Mouse (Mus musculus): ENCODE results near the gene Tnrc18.
A peak's percentile ranks its signal among the peaks of the same experiment; 100 is the strongest.

Gene Tnrc18

DNA sequence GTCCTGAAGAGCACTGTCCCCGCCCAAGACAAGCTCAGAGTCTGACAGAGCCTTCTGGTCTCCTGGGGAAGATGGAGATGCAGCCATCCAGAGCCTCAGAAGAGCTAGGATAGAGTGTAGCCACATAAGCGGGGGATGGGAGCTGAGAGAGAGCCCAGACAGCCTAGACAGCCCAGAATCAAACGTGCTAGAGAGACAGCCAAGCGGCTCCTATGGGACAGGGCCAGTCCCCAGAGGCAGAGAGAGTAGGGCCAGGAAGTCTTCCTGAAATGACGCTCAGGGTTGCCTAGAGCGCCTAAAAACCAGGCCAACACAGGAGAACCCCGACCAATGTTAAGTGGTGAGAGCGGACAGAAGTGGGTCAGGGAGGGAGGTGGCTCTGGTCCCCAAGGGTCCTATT is 39.3 kb downstream of the Tnrc18 start:
- DNase-seq (ENCODE audit: low read depth, low spot score) = no peak

GRCm38 (mm10) chr5:142776080-142776479 is 41.4 kb downstream of the Tnrc18 start:
- no peak for DNase-seq (ENCODE audit: low read depth, low spot score)

DNA sequence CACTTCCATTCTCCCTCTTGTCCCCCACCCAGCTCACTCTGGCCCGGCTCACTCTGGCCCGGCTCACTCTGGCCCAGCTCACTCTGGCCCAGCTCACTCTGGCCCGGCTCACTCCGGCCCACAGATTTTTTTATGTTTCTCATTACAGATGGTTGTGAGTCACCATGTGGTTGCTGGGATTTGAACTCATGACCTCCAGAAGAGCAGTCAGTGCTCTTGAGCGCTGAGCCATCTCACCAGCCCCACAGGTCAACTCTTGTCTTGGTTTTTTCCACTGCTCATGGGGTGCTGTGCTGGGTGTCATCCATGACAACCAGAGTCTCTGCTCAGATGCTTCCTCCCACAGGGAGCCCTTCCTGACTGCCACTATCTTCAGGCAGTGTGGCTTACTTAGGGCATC is 42.7 kb downstream of the Tnrc18 start:
- no peak for DNase-seq (ENCODE audit: low read depth, low spot score)

GRCm38 (mm10) chr5:142771964-142772363 is 45.5 kb downstream of the Tnrc18 start:
- DNase-seq (ENCODE audit: low read depth, low spot score) = no peak

DNA sequence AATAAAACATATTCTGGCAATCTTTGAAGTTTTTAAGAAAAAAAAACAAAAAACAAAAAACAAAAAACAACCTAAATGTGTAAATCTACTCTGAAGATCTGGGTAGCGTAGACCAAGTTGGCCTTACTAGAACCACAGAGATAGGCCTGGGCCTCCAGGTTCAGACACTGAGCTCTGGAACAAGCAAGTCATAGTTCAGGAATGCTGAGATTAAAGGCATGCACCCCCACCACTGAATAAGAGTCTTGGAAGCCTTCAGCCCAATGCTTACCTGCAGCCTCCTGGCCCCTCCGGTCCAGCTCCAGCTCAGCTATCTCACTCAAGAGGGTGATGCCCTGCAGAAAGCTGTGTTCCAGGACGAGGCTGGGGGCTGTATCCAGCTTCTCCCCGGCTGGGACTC is 46.4 kb downstream of the Tnrc18 start:
- DNase-seq (ENCODE audit: low read depth, low spot score) = no peak

GRCm38 (mm10) chr5:142769641-142770040 is 47.8 kb downstream of the Tnrc18 start:
- no peak for DNase-seq (ENCODE audit: low read depth, low spot score)

DNA sequence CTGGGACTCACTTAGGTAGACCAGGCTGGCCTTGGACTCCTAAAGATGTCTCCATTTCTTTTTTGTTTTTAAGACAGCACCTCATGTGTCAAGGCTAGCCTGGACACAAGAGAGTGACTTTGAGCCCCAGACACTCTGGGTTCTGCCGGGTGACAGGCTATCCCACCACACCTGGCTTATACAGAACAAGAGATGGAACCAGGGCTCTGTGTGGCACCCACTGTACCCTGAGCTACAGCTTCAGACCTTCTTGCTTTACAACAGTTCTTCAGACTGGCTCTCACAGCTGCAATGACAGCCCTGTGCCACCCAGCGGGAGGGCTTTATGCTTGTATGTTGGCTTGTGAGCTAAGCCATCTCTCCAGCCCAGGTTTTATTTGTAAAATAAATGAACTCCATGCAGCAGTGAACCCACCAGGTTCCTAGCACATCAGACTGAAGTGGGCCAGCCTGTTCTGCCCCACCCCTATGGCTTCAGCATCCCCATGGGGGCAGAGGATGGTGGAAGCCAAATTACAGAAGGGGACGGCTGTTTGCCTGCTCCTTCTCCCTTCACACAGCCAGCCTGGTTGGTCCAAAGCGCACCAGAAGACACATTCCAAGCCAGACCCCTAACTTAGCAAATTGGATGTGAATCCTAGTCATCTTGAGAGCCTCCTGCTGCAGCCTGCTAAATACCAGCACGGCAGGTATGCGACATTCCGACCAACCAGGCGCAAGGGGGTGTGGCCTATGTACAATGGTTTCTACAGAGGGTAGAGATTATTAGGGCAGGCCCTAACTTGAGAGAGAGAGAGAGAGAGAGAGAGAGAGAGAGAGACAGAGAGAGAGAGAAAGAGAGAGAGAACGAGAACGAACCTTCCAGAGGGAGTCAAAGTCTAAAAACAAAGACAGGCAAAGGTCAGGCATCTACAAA is 48.9 kb downstream of the Tnrc18 start:
- DNase-seq (ENCODE audit: low read depth, low spot score) = no peak

GRCm38 (mm10) chr5:142767937-142768336 is 49.5 kb downstream of the Tnrc18 start:
- peak; percentile 72 for DNase-seq (ENCODE audit: low read depth, low spot score)

GRCm38 (mm10) chr5:142766708-142767107 is 50.8 kb downstream of the Tnrc18 start:
- DNase-seq (ENCODE audit: low read depth, low spot score) = no peak

DNA sequence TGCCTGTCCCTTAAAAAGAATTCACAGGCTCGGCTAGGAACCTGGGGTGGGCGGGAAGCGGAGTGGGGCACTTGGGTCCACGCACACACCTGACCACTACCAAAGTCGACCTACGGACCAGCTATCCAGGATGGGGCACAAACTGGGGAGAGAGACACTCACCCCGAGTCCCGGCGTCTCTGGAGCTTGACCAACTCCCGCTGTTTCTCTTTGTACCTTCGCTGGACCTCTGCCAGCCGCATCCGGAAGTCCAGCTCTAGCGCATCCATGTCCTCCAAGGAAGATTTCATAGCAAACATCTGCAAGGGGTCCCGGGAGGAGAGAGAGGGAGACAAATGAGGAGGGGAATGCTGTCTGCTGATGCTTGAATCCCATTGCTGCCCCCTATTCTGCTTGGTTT is 52.6 kb downstream of the Tnrc18 start:
- no peak for DNase-seq (ENCODE audit: low read depth, low spot score)

- DNase-seq (ENCODE audit: low read depth, low spot score) = no peak
Observed at GRCm38 (mm10) chr5:142764306-142764705, 53.2 kb downstream of the Tnrc18 start.

DNA sequence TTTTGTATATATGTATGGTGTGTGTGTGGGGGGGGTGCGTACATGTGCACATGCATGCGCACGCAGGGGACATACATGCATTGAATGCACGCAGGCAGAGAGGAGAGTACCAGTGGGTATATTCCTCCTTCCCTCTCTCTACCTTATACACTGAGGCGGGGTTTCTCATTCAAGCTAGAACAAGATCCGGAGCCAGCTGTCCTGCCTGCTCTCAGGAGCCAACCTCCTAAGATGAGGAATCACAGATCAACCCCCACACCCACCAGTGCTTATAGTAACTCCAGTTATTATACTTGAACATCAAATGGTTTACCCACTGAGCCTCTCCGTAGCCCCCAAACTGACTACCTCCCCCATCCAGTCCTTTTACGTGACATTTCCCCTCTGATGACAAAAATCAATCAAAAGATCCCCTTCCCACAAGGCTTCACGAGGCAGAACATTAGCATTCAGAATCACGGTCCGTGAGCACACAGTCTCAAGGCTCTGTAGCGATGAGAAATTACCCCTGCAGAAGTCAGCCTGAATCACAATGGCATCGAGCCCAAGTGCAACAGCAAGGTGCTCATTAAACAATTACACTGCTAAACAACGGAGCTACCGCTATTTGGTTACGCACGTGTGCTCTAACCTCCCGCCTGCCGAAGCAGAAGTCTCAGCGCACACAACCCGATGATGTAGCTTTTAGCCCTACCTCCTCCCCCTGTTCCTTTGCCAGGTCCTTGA is 55.2 kb downstream of the Tnrc18 start:
- no peak for DNase-seq (ENCODE audit: low read depth, low spot score)

- DNase-seq (ENCODE audit: low read depth, low spot score) = peak; percentile 89
Observed at GRCm38 (mm10) chr5:142761326-142761983, 56.0 kb downstream of the Tnrc18 start.

DNA sequence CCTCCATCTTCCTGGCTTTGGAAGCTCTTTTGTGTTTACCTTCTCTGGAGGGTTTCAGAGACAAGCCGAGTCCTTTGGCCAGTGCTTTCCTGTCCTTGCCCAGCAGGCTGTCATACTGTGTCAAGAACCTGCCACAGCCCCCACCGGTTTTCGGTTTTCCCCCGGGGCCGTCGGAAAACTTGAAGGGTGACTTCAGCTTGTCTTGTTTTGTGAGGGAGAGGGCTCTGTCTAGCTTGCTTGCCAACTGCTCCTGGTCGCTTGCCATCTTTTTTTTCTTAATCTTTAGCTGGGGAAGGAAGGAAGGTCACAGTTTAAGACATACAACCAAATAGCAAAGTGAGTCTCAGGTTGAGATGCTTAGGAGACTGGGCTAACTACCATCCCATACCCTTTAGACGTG is 57.7 kb downstream of the Tnrc18 start:
- DNase-seq (ENCODE audit: low read depth, low spot score) = no peak

DNA sequence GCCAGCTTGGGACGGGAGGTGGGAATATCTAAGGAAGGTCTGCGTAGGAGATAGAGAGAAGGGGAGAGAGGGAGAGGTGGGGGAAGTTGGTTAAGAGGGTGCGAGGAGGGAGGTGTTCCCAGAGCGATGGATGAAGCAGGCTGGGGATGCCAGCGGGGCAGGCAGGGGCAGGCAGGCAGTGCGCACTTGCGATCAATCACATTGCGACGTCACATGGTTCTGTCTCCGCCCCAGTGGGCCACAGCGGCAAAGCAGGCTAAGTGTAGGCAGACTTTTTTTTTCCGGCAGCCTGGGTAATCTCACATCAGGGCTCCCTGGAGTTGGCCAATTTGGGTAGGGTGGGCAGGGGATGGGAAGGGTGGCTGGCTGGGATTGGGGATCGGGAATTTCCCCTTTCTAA is 65.2 kb downstream of the Tnrc18 start:
- no peak for DNase-seq (ENCODE audit: low read depth, low spot score)

- DNase-seq (ENCODE audit: low read depth, low spot score) = no peak
Observed at GRCm38 (mm10) chr5:142750173-142750572, 67.3 kb downstream of the Tnrc18 start.

GRCm38 (mm10) chr5:142747026-142747629 is 70.3 kb downstream of the Tnrc18 start:
- DNase-seq (ENCODE audit: low read depth, low spot score) = no peak

DNA sequence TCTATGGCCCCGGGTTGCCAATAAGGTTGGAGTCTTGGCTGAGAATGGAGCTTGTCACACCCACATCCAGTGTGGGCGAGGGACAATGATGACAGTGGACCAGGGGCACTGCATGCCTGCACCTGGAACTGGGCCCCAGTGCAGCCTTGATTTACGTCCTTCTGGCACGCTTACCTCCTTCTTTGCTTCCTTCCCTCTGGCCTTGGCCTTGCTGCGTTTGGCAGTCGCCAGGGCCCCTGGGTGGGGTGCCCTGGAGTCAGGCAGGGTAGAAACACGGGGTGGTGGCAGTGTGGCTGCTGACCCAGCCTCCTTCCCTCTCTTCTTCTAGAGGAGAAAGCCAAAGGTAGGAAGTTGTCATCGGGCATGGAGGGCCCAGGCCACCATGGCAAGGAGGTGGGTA is 77.5 kb downstream of the Tnrc18 start:
- no peak for DNase-seq (ENCODE audit: low read depth, low spot score)

DNA sequence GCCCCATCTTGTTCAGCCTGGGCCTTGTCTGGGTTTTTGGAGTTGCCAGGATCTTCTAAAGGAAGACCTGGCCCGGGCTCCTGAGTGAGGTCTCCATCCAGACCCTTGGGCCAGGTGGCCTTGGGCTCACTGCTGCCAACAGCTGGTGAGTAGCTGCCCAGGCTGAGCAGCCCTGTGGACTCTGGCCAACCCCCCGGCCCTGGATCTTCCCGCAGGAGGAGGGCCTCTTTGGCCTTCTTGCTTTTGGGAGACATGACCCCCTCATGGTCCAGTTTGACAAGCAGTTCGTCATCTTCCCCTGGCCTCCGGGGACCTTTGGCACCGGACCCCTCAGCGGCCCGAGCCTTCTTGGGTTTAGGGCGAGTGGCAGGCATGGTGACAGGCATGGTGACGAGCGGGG is 85.5 kb downstream of the Tnrc18 start:
- DNase-seq (ENCODE audit: low read depth, low spot score) = no peak

DNA sequence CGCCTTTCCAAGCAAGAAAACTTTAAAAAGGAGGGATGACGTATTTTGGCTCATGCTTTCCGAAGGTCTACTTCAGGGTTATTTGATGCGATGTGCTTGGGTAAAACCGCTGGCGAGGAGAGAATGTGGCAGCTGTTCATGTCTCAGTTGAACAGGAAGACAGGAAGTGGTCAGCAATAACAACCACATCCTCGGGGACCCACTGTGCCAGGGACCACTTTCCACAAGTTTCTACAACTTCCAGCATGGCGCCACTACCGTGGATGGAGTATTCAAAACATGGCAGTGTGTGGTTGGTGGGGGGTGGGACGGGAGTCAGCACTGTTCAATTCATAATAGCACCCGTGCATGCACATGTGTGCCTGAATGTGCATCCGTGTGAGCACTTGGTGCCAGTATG is 87.2 kb downstream of the Tnrc18 start:
- no peak for DNase-seq (ENCODE audit: low read depth, low spot score)

GRCm38 (mm10) chr5:142728301-142728700 is 89.2 kb downstream of the Tnrc18 start:
- no peak for DNase-seq (ENCODE audit: low read depth, low spot score)

DNA sequence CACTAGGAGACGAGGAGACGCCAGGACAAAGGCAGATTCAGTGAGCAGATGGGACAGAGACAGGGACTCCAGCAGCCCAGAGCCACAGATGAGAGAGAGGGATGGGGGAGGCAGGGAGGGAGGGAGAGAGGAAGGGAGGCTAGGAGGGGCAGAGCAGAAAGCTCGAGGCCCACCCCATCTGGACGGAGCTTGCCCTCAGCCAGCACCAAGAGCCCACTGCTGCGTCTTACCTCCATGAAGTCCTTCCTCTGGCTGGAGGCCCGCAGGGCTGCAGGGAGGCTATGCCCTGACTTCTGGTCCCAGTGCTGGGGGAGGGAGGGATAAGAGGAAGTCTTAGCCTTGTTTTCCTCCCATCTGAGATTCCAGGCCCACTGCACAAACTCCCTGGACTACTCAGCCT is 90.7 kb downstream of the Tnrc18 start:
- DNase-seq (ENCODE audit: low read depth, low spot score) = no peak

All from telencephalon, adult 2 months (tissue).